Mouse (Mus musculus) brain, adult 2 months (tissue): ENCODE measurements at regions not wholly inside any gene's neighbourhood (a gene's known extent, or its start where the extent isn't known, plus 50 kb on each side); places are given as distances from the start of the nearest gene placed in this dataset.

Experiments
- DNase-seq: peaks from one replicate; pipeline ENCODE4 v3.0.0; 2011; ENCODE audit warnings: low read depth, low spot score

GRCm38 (mm10) chr17:93874430-93874829 is 675.6 kb downstream of the Adcyap1 start:
- DNase-seq: no peak

DNA sequence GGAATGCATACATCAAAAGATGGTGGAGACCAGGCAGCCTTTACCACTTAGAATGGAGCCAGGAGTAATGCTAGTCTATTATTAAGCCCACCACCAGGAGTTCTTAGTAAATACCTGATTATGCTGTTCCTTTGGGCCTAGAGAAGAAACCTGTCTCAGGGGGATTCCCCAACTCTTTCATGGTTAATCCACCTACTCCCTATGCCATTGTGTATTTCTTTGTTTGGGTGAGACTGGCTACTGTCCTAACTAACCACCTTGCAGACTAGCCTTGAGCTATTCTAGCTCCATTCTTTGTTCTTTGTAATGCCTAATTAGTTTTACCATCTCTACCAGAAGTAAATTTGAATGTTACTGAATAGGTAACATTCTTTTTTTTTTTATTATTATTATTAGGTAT is 706.8 kb downstream of the Adcyap1 start:
- no peak for DNase-seq

DNA sequence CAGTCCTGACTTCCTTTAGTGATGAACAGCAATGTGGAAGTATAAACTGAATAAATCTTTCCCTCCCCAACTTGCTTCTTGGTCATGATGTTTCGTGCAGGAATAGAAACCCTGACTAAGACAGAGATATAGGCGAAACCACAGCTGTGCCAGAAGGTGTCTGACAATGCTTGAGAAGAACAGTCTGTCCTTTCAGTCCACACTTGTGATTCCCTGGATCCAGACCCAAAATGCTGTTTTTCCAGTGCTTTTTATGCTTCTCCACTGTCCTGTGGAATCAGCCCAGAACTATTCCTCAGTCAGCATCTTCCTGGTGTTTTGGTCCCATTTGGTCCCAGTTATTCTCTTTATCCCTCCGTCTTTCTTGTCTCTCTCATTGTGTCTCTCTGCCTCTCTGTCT is 723.6 kb downstream of the Adcyap1 start:
- peak; percentile 71 for DNase-seq

DNA sequence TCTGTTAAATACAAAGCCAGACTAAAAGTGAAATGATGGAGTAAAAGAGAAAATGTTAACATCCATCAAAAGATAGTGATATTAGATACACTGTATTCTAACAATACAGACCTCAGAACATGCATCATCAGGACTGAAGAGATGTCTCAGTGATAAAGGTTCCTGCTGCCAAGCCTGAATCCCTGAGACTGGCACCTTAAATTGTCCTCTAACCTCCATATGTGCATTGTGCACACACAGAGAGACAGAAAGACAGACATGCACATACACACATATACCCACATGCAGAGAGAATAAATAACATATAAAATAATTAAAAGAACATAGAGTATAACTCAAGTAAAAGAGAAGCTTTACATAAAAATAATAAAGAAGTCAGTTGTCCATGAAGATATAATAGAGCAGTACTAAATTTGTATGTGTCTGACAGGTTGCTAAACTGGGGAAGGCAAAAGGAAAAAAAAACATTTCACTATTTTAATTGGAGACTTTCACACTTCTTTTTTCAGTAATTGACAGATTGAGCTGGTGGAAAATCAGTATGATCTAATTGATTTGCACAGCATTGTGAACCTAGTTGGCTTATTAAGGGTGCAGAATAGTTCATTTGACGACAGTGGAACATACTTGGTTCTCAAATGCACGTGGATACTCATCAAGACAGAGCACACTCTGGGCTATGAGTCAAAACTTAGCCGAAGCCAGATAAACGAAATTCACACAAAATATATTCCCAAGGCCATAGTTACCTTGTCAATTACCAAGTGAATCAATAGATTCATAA is 725.6 kb downstream of the Adcyap1 start:
- peak; percentile 5 for DNase-seq
